Mouse (Mus musculus) lung, adult 2 months (tissue): ENCODE results near the gene Saa4.

ENCODE experiments used
- CTCF ChIP-seq: fragments of 200-500 bp; IDR thresholded peaks from 2 replicates; pipeline ENCODE4 v1.5.1; 2011; ENCODE audit warnings: mild to moderate bottlenecking, low read length, control low read depth; ENCODE audit not compliant: insufficient read depth
- POLR2A ChIP-seq: fragments of 200-500 bp; IDR thresholded peaks from 2 replicates; pipeline ENCODE4 v1.6.1; 2011; ENCODE audit warnings: low read depth, mild to moderate bottlenecking, control low read depth, low read length, borderline replicate concordance; ENCODE audit errors: extremely low read depth

- TF ChIP-seq CTCF: no peak
- no peak for TF ChIP-seq POLR2A
Observed at GRCm38 (mm10) chr7:46734983-46735382, 2.6 kb upstream of the Saa4 start.
